Mouse (Mus musculus) embryonic facial prominence, embryonic 15.5 days (tissue): ENCODE data around the gene Morn1. TPM values are rescaled to one million over a fixed set of nuclear protein-coding genes. Genes with fewer than 3 reads are reported as not detected.

Source experiments
- ATAC-seq: fragments of 200-750 bp; cut with Nextera tagmentation; 2 replicates; pipeline ENCODE4 v1.8.0; 2017; ENCODE audit warnings: low read depth, moderate TSS enrichment; ENCODE audit not compliant: insufficient number of reproducible peaks, low FRiP score, low TSS enrichment
- H3K27ac ChIP-seq: fragments of 300-500 bp; sonication (generic); replicated peaks from 2 replicates; pipeline ENCODE4 v1.5.1; 2015; ENCODE audit warnings: mild to moderate bottlenecking, inconsistent platforms
- H3K27me3 ChIP-seq: fragments of 300-500 bp; sonication (generic); 2 replicates; pipeline ENCODE4 v1.6.1; 2015; ENCODE audit warnings: inconsistent platforms
- H3K36me3 ChIP-seq: fragments of 300-500 bp; sonication (generic); 2 replicates; pipeline ENCODE4 v1.6.1; 2015; ENCODE audit warnings: mild to moderate bottlenecking, inconsistent platforms
- H3K4me1 ChIP-seq: fragments of 300-500 bp; sonication (generic); 2 replicates; pipeline ENCODE4 v1.6.1; 2015; ENCODE audit warnings: inconsistent platforms
- H3K4me2 ChIP-seq: fragments of 300-500 bp; sonication (generic); replicated peaks from 2 replicates; pipeline ENCODE4 v1.6.1; 2015; ENCODE audit warnings: mild to moderate bottlenecking, inconsistent platforms
- H3K4me3 ChIP-seq: fragments of 300-500 bp; sonication (generic); replicated peaks from 2 replicates; pipeline ENCODE4 v1.5.1; 2015; ENCODE audit warnings: mild to moderate bottlenecking, inconsistent platforms
- H3K9ac ChIP-seq: fragments of 300-500 bp; sonication (generic); 2 replicates; pipeline ENCODE4 v1.6.1; 2015; ENCODE audit warnings: inconsistent platforms
- H3K9me3 ChIP-seq: fragments of 300-500 bp; sonication (generic); replicated peaks from 2 replicates; pipeline ENCODE4 v1.6.1; 2016; ENCODE audit warnings: inconsistent platforms
- WGBS: fragments of 180-500 bp; shearing (Covaris S2); methylation state at CpG from one replicate; pipeline ENCODE4 v1.1.7; 2015; 5-methylcytosine and 5-hydroxymethylcytosine counted together
- polyA plus RNA-seq: library from polyadenylated mRNA; unstranded; fragments of >200 nt; fragmentation: Nextera tagmentation; extraction: Ambion mirVana; gene quantifications from 2 replicates; pipeline ENCODE4 v1.2.1, GENCODE M21; 2015

The Morn1 gene
- polyA plus RNA-seq, 1 experiment from 2014 or later: 8.7 TPM

GRCm38 (mm10) chr4:155129996-155130395 lies 43.6 kb downstream of the Morn1 start:
- H3K36me3 ChIP-seq: no peaks in the 10 kb centered on the region
- no peaks in the 10 kb centered on the region for H3K9me3 ChIP-seq
- H3K27me3 ChIP-seq: no peaks in the 10 kb centered on the region
- peaks cover 68% of the 10 kb centered on the region for H3K4me1 ChIP-seq
- H3K27ac ChIP-seq: peak overlapping the region; percentile 86
- H3K9ac ChIP-seq: no peak overlapping the region
- H3K4me2 ChIP-seq: no peak overlapping the region
- WGBS: 31% methylated on average over 14 of the region's 14 CpGs
- peak; percentile 43 for ATAC-seq
- no peak overlapping the region for H3K4me3 ChIP-seq

DNA sequence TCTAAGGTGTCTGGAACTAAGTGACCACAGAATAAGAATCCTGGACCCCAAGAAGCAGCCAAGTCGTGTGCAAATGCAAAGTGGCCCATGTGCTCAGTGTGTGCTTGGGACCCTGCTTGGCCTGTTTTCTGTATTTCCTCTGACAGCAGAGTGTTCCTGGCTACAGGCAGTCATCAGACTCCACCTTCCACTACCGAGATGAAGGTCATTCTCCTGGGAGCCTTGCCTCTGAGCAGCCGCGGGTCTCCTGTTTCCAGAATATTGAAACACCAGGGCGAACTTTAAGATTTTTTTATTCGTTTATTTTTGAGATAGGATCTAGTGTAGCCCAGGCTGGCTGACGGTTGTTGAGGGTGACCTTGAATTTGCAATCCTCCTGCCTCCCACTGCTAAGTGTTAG lies 44.2 kb downstream of the Morn1 start:
- Histone ChIP-seq H3K4me3 (no peak overlapping the region), H3K9ac (no peak overlapping the region), H3K36me3 (no peaks in the 10 kb centered on the region), H3K9me3 (no peaks in the 10 kb centered on the region), H3K4me1 (peaks cover 75% of the 10 kb centered on the region), H3K4me2 (no peak overlapping the region), H3K27ac (peak overlapping the region; percentile 86), H3K27me3 (no peaks in the 10 kb centered on the region)
- no peak for ATAC-seq
- 62% methylated on average over 7 of the region's 7 CpGs for WGBS

DNA sequence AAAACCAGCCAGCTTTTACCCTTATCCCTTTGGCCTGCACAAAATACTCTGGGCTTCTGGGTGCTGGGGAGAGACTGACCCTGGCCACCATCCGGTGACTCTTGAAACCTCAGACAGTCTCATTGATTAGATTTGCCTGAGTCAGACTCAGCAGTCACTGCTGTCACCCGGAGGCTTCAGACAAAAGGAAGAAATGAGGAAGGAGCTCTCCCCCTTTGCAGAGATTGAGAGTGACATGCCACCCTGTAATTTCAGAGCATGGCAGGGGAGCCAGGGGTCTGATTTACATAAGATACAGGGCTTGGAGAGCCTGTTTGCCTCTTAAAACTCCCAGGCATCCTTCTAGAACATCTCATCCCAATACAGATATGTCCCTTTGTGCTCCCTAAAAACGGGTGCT lies 46.8 kb downstream of the Morn1 start:
- Histone ChIP-seq H3K9ac (no peak overlapping the region), H3K27ac (peak overlapping the region; percentile 88), H3K9me3 (no peaks in the 10 kb centered on the region), H3K4me3 (no peak overlapping the region), H3K4me1 (peaks cover 76% of the 10 kb centered on the region), H3K36me3 (no peaks in the 10 kb centered on the region), H3K27me3 (no peaks in the 10 kb centered on the region), H3K4me2 (no peak overlapping the region)
- ATAC-seq: no peak
- WGBS: 24% methylated on average over 3 of the region's 3 CpGs

- H3K27ac ChIP-seq: peak overlapping the region; percentile 88
- no peaks in the 10 kb centered on the region for H3K36me3 ChIP-seq
- ATAC-seq: peak; percentile 45
- H3K9ac ChIP-seq: no peak overlapping the region
- 14% methylated on average over 20 of the region's 20 CpGs for WGBS
- no peak overlapping the region for H3K4me2 ChIP-seq
- H3K27me3 ChIP-seq: no peaks in the 10 kb centered on the region
- H3K9me3 ChIP-seq: no peaks in the 10 kb centered on the region
- no peak overlapping the region for H3K4me3 ChIP-seq
- peaks cover 71% of the 10 kb centered on the region for H3K4me1 ChIP-seq
Observed at GRCm38 (mm10) chr4:155133658-155134417, 47.5 kb downstream of the Morn1 start.

DNA sequence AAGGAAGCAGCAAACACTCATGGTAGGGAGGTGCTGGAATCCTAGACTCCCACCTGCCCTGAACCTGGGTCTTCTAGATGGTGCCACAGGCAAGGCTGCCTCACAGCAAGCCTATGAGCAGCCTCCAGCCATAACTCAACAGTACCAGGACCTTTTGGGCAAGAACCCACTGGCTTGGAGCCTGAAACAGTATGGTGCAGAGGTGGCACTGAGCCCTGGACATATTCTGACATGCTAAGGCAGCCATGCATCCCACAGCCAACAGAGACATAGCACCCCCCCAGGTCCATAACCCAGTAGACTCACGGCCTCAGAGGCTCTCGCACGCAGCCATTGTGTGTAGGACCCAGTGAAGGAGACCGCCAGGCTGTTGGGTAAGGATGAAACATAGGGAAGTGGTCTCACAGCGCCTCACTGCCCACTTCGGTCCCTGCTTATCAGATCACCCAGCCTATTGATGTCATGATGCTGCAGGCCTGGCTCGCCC lies 48.4 kb downstream of the Morn1 start:
- WGBS: 84% methylated on average over 7 of the region's 7 CpGs
- Histone ChIP-seq H3K9me3 (no peaks in the 10 kb centered on the region), H3K4me3 (no peak overlapping the region), H3K4me2 (no peak overlapping the region), H3K36me3 (no peaks in the 10 kb centered on the region), H3K27ac (peak overlapping the region; percentile 88), H3K27me3 (no peaks in the 10 kb centered on the region), H3K4me1 (peaks cover 62% of the 10 kb centered on the region), H3K9ac (no peak overlapping the region)
- no peak for ATAC-seq

- Histone ChIP-seq H3K4me2 (no peak overlapping the region), H3K4me1 (peaks cover 60% of the 10 kb centered on the region), H3K9me3 (no peaks in the 10 kb centered on the region), H3K36me3 (no peaks in the 10 kb centered on the region), H3K27me3 (no peaks in the 10 kb centered on the region), H3K27ac (peak overlapping the region; percentile 60), H3K9ac (no peak overlapping the region), H3K4me3 (no peak overlapping the region)
- no peak for ATAC-seq
- WGBS: 49% methylated on average over 5 of the region's 5 CpGs
Observed at GRCm38 (mm10) chr4:155135909-155136585, 49.7 kb downstream of the Morn1 start.

DNA sequence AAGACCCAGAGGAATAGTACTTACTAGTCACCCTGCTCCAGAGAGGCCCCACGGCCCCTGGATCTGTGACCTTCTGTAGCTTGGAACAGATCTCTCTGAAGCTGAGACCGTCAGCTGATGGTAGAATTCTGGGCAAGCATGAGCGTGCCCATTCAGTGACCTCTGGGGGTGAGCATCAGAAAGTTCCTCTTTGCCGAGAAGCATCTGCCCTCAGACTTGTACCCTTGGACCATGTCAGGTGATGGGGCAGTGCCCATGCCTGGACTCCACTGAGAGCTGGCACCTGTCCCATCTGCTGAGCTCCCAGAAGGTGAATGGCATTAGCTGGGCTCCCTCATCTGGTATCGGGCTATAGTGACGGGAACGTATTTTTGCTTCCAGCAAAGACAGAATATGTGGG lies 51.5 kb downstream of the Morn1 start:
- Histone ChIP-seq H3K36me3 (no peaks in the 10 kb centered on the region), H3K9ac (no peak overlapping the region), H3K4me3 (no peak overlapping the region), H3K9me3 (no peaks in the 10 kb centered on the region), H3K27ac (no peak overlapping the region), H3K27me3 (no peaks in the 10 kb centered on the region), H3K4me2 (no peak overlapping the region), H3K4me1 (peaks cover 66% of the 10 kb centered on the region)
- no peak for ATAC-seq
- WGBS: 69% methylated on average over 7 of the region's 7 CpGs

DNA sequence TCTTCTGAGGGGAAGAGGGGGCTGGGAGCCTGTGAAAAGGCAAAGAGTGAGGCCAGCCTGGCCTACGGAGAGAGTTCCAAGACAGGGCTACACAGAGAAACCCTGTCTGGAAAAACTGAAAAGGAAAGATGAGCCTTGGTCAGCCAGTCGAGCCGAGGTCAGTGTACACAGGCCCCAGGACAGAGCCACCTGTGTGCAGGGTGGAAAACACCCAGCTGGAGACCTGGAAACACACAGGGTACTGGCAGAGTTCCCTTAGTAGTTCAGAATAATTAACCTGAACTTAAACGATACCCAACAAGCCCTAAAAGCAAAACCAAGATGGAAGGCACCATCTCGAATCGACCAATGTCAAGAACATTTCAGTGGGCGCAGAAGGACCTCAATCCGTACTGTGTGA lies 52.1 kb downstream of the Morn1 start:
- Histone ChIP-seq H3K36me3 (no peaks in the 10 kb centered on the region), H3K9ac (no peak overlapping the region), H3K9me3 (no peaks in the 10 kb centered on the region), H3K27me3 (no peaks in the 10 kb centered on the region), H3K4me3 (no peak overlapping the region), H3K4me2 (no peak overlapping the region), H3K4me1 (peaks cover 63% of the 10 kb centered on the region), H3K27ac (no peak overlapping the region)
- no peak for ATAC-seq
- WGBS: 76% methylated on average over 8 of the region's 8 CpGs

DNA sequence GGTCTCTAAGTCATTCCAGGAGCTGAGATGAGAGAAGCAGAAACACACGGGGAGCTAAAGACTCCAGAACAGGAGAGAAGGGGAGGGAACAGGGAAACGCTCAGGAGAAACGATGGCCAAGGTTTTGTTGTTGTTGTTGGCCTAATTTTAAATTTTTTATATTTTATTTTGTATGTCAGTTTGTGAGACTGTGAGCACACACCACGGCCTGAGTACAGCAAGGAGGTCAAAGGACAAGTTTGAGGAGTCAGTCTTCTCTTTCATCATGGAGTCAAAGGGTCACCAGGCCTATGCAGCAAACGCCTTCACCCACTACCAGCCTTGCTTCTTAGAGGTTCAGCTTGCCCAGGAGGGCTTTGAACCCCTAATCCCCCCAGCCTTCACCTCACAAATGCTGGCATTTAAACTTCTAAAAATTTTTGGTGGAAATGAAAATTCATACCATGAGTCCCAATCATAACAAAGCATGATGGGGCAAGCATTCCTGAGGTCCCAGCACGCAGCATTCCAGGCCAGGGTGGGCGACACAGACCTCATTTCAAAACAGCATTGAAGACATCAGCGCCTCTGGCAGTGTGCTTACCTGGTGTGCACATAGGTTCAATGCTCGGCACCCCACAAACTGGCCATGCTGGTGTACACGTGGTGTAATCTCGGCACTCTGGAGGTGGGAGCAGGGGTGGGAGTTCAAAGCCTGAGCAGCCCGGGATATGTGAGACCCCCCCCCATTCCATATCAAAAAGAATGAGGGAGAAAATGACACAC lies 53.1 kb downstream of the Morn1 start:
- H3K9me3 ChIP-seq: no peaks in the 10 kb centered on the region
- WGBS: 64% methylated on average over 12 of the region's 12 CpGs
- H3K27ac ChIP-seq: no peak overlapping the region
- H3K36me3 ChIP-seq: no peaks in the 10 kb centered on the region
- no peak for ATAC-seq
- H3K9ac ChIP-seq: no peak overlapping the region
- H3K4me2 ChIP-seq: no peak overlapping the region
- H3K27me3 ChIP-seq: no peaks in the 10 kb centered on the region
- peaks cover 63% of the 10 kb centered on the region for H3K4me1 ChIP-seq
- no peak overlapping the region for H3K4me3 ChIP-seq

- WGBS: 51% methylated on average over 2 of the region's 2 CpGs
- Histone ChIP-seq H3K4me3 (no peak overlapping the region), H3K27ac (0 out of 2 replicates have a peak overlapping the region, but pooled peaks have one; percentile 48), H3K27me3 (no peaks in the 10 kb centered on the region), H3K36me3 (no peaks in the 10 kb centered on the region), H3K9ac (no peak overlapping the region), H3K9me3 (no peaks in the 10 kb centered on the region), H3K4me1 (peaks cover 63% of the 10 kb centered on the region), H3K4me2 (no peak overlapping the region)
- ATAC-seq: no peak
Observed at GRCm38 (mm10) chr4:155140150-155140549, 53.8 kb downstream of the Morn1 start.

GRCm38 (mm10) chr4:155140795-155141265 lies 54.5 kb downstream of the Morn1 start:
- no peaks in the 10 kb centered on the region for H3K36me3 ChIP-seq
- H3K9me3 ChIP-seq: no peaks in the 10 kb centered on the region
- H3K27me3 ChIP-seq: no peaks in the 10 kb centered on the region
- H3K4me3 ChIP-seq: no peak overlapping the region
- H3K4me2 ChIP-seq: no peak overlapping the region
- no peak overlapping the region for H3K9ac ChIP-seq
- peaks cover 63% of the 10 kb centered on the region for H3K4me1 ChIP-seq
- peak overlapping the region; percentile 48; the same call in 1 of the 2 replicates for H3K27ac ChIP-seq
- no peak for ATAC-seq
- WGBS: 47% methylated on average over 12 of the region's 12 CpGs
